ENCODE assay signal across 16 mouse cellular contexts in genomic region chr8:88691342-88691948, GRCm38 (mm10). TPM values are rescaled to one million over a fixed set of nuclear protein-coding genes. Genes with fewer than 3 reads are reported as not detected.
DNase-seq lines count a peak whose midpoint lies in the region; ATAC-seq and TF ChIP-seq lines count a peak whose summit lies in the region.
"Had no signal": no experiment of that assay in that cellular context is flagged by ENCODE, and none has a peak within 500 bp of the region (broad histone marks: within the 10 kb centered on the region; RNA-seq: fewer than 3 reads in every experiment).

No protein-coding gene starts in this region.

- no peaks in the 10 kb centered on the region for H3K36me3 ChIP-seq in kidney, postnatal 0 days (ENCODE audit: insufficient read depth, low read length)
- no peaks in the 10 kb centered on the region for H3K36me3 ChIP-seq in embryonic facial prominence, embryonic 10.5 days (replicated peaks)
- H3K36me3 ChIP-seq: forebrain, embryonic 15.5 days; limb, embryonic 12.5 days; liver, embryonic 15.5 days; midbrain, embryonic 13.5 days; neural tube, embryonic 12.5 days had no signal

- WGBS in kidney, postnatal 0 days, result 23% methylated on average over 4 of the region's 4 CpGs
- 59% methylated on average over 4 of the region's 4 CpGs for WGBS in embryonic facial prominence, embryonic 10.5 days

- peak; percentile 59 for DNase-seq in kidney, postnatal 0 days (ENCODE audit: low spot score)
- no peak for DNase-seq in kidney, postnatal 25 days
- DNase-seq in embryonic facial prominence, embryonic 10.5 days (ENCODE audit: low spot score), result peak; percentile 7
- peak; percentile 63 for DNase-seq in thymus, postnatal 14 days
- no peak for DNase-seq in gastrocnemius, adult 18-20 months (ENCODE audit: low spot score)
- DNase-seq: cerebellum, postnatal 14 days; heart, postnatal 36 days; right cerebral cortex, postnatal 25 days had no signal

- H3K27ac ChIP-seq in kidney, postnatal 0 days, result 0 out of 2 replicates have a peak overlapping the region, but pooled peaks have one; percentile 31
- H3K27ac ChIP-seq in embryonic facial prominence, embryonic 10.5 days (replicated peaks), result no peak overlapping the region
- H3K27ac ChIP-seq: forebrain, embryonic 15.5 days; hindbrain, postnatal 0 days; limb, embryonic 12.5 days; liver, embryonic 15.5 days; midbrain, embryonic 13.5 days; neural tube, embryonic 12.5 days had no signal

- no peak overlapping the region for H3K9ac ChIP-seq in kidney, postnatal 0 days (ENCODE audit: low read depth, low read length)
- H3K9ac ChIP-seq: forebrain, embryonic 15.5 days; limb, embryonic 12.5 days; liver, embryonic 15.5 days; midbrain, embryonic 13.5 days; neural tube, embryonic 12.5 days had no signal

- no peaks in the 10 kb centered on the region for H3K9me3 ChIP-seq in kidney, postnatal 0 days (replicated peaks; ENCODE audit: low read length)
- H3K9me3 ChIP-seq in embryonic facial prominence, embryonic 10.5 days, result no peaks in the 10 kb centered on the region
- H3K9me3 ChIP-seq: forebrain, embryonic 15.5 days; limb, embryonic 12.5 days; liver, embryonic 15.5 days; midbrain, embryonic 13.5 days; neural tube, embryonic 12.5 days had no signal

- H3K27me3 ChIP-seq in kidney, postnatal 0 days (ENCODE audit: insufficient read depth, low read length), result no peaks in the 10 kb centered on the region
- H3K27me3 ChIP-seq in embryonic facial prominence, embryonic 10.5 days (replicated peaks; ENCODE audit: low read depth, poor library complexity, severe bottlenecking), result peaks cover 4% of the 10 kb centered on the region; the same call in 1 of the 2 replicates
- H3K27me3 ChIP-seq: forebrain, embryonic 15.5 days; limb, embryonic 12.5 days; liver, embryonic 15.5 days had no signal

- ATAC-seq in kidney, postnatal 0 days (replicated peaks; ENCODE audit: low FRiP score, low read depth), result no peak
- ATAC-seq in CD4-positive, CD25-positive, alpha-beta regulatory T cell, adult 4 months, result peak; percentile 69
- no peak for ATAC-seq in megakaryocyte progenitor cell, adult 5-6 weeks (replicated peaks; ENCODE audit: poor library complexity)
- ATAC-seq: forebrain, embryonic 15.5 days; hindbrain, postnatal 0 days; midbrain, embryonic 13.5 days had no signal

- 0 out of 2 replicates have a peak, but pooled peaks cover 3% of the 10 kb centered on the region for H3K4me1 ChIP-seq in kidney, postnatal 0 days (replicated peaks; ENCODE audit: insufficient read depth, low read length)
- H3K4me1 ChIP-seq in embryonic facial prominence, embryonic 10.5 days, result peaks cover 39% of the 10 kb centered on the region

- TF ChIP-seq CTCF in kidney, postnatal 0 days (IDR thresholded peaks at IDR 0.05; ENCODE audit: low read depth), result no peak

- H3K4me3 ChIP-seq in kidney, postnatal 0 days (replicated peaks; ENCODE audit: low read depth, low read length), result no peak overlapping the region
- H3K4me3 ChIP-seq in embryonic facial prominence, embryonic 10.5 days, result no peak overlapping the region
- H3K4me3 ChIP-seq: forebrain, embryonic 15.5 days; limb, embryonic 12.5 days; liver, embryonic 15.5 days; midbrain, embryonic 13.5 days; neural tube, embryonic 12.5 days had no signal

- H3K4me2 ChIP-seq in kidney, postnatal 0 days (ENCODE audit: low read length), result no peak overlapping the region
- H3K4me2 ChIP-seq: forebrain, embryonic 15.5 days; limb, embryonic 12.5 days; liver, embryonic 15.5 days; midbrain, embryonic 13.5 days; neural tube, embryonic 12.5 days had no signal

RNA-seq across cellular contexts. Expression of gene Cyld, which starts 5.4 kb away (rescaled TPM):
- 9.5 and 11.4 TPM in 2 replicates for polyA plus RNA-seq in kidney, postnatal 0 days (2015; fragmentation: Nextera tagmentation; extraction: Ambion mirVana)
- 100 to 1,000 TPM; 108 to 125 TPM for polyA plus RNA-seq in CD4-positive, CD25-positive, alpha-beta regulatory T cell, adult 4 months (2017; shearing (Covaris generic))
- 10.5 and 11.2 TPM in 2 replicates for polyA plus RNA-seq in embryonic facial prominence, embryonic 10.5 days (2016; fragmentation: Nextera tagmentation; extraction: Ambion mirVana)
- 26.3 and 29.2 TPM in 2 replicates for total RNA-seq in megakaryocyte progenitor cell, adult 5-6 weeks (2015)
- total RNA-seq in megakaryocyte progenitor cell, adult 5-6 weeks (2017), result 29.9 and 41.3 TPM in 2 replicates
- 10 to 100 TPM; 20.9 to 22.8 TPM for total RNA-seq in gastrocnemius, adult 18-20 months (2021)

RNA-seq across cellular contexts. Expression of gene Nod2, which starts 44.3 kb away (rescaled TPM):
- polyA plus RNA-seq in kidney, postnatal 0 days (2015; fragmentation: Nextera tagmentation; extraction: Ambion mirVana), result 0.32 and 0.38 TPM in 2 replicates
- polyA plus RNA-seq in CD4-positive, CD25-positive, alpha-beta regulatory T cell, adult 4 months (2017; shearing (Covaris generic)), result 1 to 10 TPM in 1 of 2 experiments, under 1 TPM in 1; 0.83 to 2.4 TPM
- polyA plus RNA-seq in embryonic facial prominence, embryonic 10.5 days (2016; fragmentation: Nextera tagmentation; extraction: Ambion mirVana), result 0.12 and 0.19 TPM in 2 replicates
- total RNA-seq in megakaryocyte progenitor cell, adult 5-6 weeks (2015), result 0.05 and 0.52 TPM in 2 replicates
- total RNA-seq in megakaryocyte progenitor cell, adult 5-6 weeks (2017), result 0.17 and 0.34 TPM in 2 replicates
- total RNA-seq in gastrocnemius, adult 18-20 months (2021), result under 1 TPM; 0.27 to 0.66 TPM

RNA-seq across cellular contexts. Expression of gene Snx20, which starts 55.5 kb away (rescaled TPM):
- polyA plus RNA-seq in kidney, postnatal 0 days (2015; fragmentation: Nextera tagmentation; extraction: Ambion mirVana), result 2.9 and 3.0 TPM in 2 replicates
- polyA plus RNA-seq in CD4-positive, CD25-positive, alpha-beta regulatory T cell, adult 4 months (2017; shearing (Covaris generic)), result 10 to 100 TPM; 15.0 to 16.8 TPM
- 0.65 and 0.73 TPM in 2 replicates for polyA plus RNA-seq in embryonic facial prominence, embryonic 10.5 days (2016; fragmentation: Nextera tagmentation; extraction: Ambion mirVana)
- total RNA-seq in megakaryocyte progenitor cell, adult 5-6 weeks (2015), result 14.2 and 17.2 TPM in 2 replicates
- 12.5 and 18.7 TPM in 2 replicates for total RNA-seq in megakaryocyte progenitor cell, adult 5-6 weeks (2017)
- under 1 TPM; 0.18 to 0.38 TPM for total RNA-seq in gastrocnemius, adult 18-20 months (2021)

Comparison
In these comparisons a context has a peak if more than half of its experiments do, and no peak if none do; other contexts are left out.
1. DNase-seq: peak in kidney, postnatal 0 days (single experiment), embryonic facial prominence, embryonic 10.5 days (single experiment) and thymus, postnatal 14 days (single experiment); none in kidney, postnatal 25 days (0 of 2) and gastrocnemius, adult 18-20 months (single experiment).